Mouse (Mus musculus) olfactory bulb, adult 2 months (tissue): ENCODE results near the gene Ndufab1. TPM values are rescaled to one million over a fixed set of nuclear protein-coding genes. Genes with fewer than 3 reads are reported as not detected.

Experiments
- H3K27ac ChIP-seq: fragments of 200-500 bp; 2 replicates; pipeline ENCODE4 v1.5.1; 2012; ENCODE audit warnings: low read depth, low read length; ENCODE audit not compliant: insufficient read depth
- H3K4me1 ChIP-seq: fragments of 200-500 bp; 2 replicates; pipeline ENCODE4 v1.6.1; 2012; ENCODE audit warnings: low read length; ENCODE audit not compliant: control insufficient read depth, insufficient read depth
- H3K4me3 ChIP-seq: fragments of 200-500 bp; 2 replicates; pipeline ENCODE4 v1.5.1; 2012; ENCODE audit warnings: mild to moderate bottlenecking, low read depth, low read length, moderate library complexity; ENCODE audit not compliant: insufficient read depth
- CTCF ChIP-seq: fragments of 200-500 bp; IDR thresholded peaks from 2 replicates; pipeline ENCODE4 v1.5.1; 2012; ENCODE audit warnings: low read depth, mild to moderate bottlenecking, low read length, moderate library complexity; ENCODE audit not compliant: insufficient read depth
- POLR2A ChIP-seq: fragments of 200-500 bp; IDR thresholded peaks from 2 replicates; pipeline ENCODE4 v1.6.1; 2012; ENCODE audit warnings: mild to moderate bottlenecking, low read depth, low read length, moderate library complexity; ENCODE audit not compliant: insufficient read depth
- WGBS: fragments of 180-500 bp; shearing (Covaris S2); methylation state at CpG from one replicate; pipeline ENCODE4 v1.1.7; 2018; 5-methylcytosine and 5-hydroxymethylcytosine counted together
- polyA plus RNA-seq: library from polyadenylated mRNA; stranded (reverse); fragments of >200 nt; gene quantifications from 2 replicates; pipeline ENCODE4 v1.2.4, GENCODE M21; 2012; ENCODE audit warnings: low replicate concordance; ENCODE audit not compliant: missing spikeins, insufficient read depth, insufficient read length

Gene Ndufab1
- polyA plus RNA-seq, 1 experiment: not detected

DNA sequence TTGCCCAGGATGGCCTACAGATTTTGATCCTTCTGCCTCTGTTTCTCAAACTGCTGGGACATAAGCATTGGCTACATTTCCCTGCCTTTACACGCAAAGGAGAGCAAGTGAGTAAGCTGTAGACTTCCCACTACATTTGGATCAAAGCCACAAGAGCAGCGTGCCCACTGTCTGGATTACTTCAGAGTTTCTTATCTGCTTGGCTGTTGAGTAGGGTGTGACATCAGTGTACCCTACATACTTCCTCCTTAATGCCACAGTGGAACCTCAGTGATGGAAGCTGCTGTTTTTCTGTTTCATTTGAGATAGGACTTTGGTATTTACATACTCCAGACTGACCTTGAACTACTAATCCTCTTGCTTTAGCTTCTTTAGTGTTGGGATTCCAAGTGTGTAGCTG lies 54.9 kb downstream of the Ndufab1 start:
- no peak overlapping the region for H3K27ac ChIP-seq
- H3K4me3 ChIP-seq: no peak overlapping the region
- no peak for TF ChIP-seq POLR2A
- TF ChIP-seq CTCF: no peak
- 0 out of 2 replicates have a peak, but pooled peaks cover 3% of the 10 kb centered on the region for H3K4me1 ChIP-seq
- 91% methylated on average over 2 of the region's 2 CpGs for WGBS

- H3K4me1 ChIP-seq: 0 out of 2 replicates have a peak, but pooled peaks cover 3% of the 10 kb centered on the region
- no peak for TF ChIP-seq POLR2A
- TF ChIP-seq CTCF: no peak
- WGBS: 95% methylated on average over 1 of the region's 1 CpGs
- H3K4me3 ChIP-seq: no peak overlapping the region
- no peak overlapping the region for H3K27ac ChIP-seq
Measured at GRCm38 (mm10) chr7:122045711-122046110, 56.0 kb downstream of the Ndufab1 start.

DNA sequence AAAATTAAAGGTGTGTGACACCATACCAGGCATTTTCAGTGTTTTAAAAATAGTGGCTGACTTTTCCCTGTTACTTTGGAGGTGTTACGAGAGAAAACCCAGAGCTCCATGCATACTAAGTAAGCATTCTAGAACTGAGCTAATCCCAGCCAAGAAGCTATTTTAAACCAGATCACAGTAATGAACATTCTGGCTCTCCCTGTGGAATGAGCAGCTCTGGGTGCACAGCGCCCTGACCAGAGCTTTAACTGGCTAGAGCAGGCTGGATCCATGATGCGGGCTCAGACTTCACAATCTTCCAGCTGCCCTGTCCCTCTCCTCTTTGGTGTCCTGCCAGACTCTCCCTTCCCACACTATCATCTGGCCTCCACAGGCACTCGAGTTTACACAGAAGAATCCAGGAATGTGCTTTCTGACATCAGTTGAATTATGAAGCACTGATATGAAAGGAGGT lies 56.5 kb downstream of the Ndufab1 start:
- Histone ChIP-seq H3K4me1 (0 out of 2 replicates have a peak, but pooled peaks cover 3% of the 10 kb centered on the region), H3K27ac (no peak overlapping the region), H3K4me3 (no peak overlapping the region)
- WGBS: 58% methylated on average over 4 of the region's 4 CpGs
- TF ChIP-seq POLR2A (no peak), CTCF (no peak)

- no peak for TF ChIP-seq POLR2A
- no peak for TF ChIP-seq CTCF
- 93% methylated on average over 8 of the region's 8 CpGs for WGBS
Measured at GRCm38 (mm10) chr7:122044106-122044505, 57.6 kb downstream of the Ndufab1 start.

More at GRCm38 (mm10) chr7:122044106-122044505, 57.6 kb downstream of the Ndufab1 start:
- 0 out of 2 replicates have a peak, but pooled peaks cover 3% of the 10 kb centered on the region for H3K4me1 ChIP-seq
- H3K4me3 ChIP-seq: no peak overlapping the region
- H3K27ac ChIP-seq: no peak overlapping the region

Other genes with a start within 250 kb of the Ndufab1 start
- not detected in 2 replicates for gene Scnn1b, start 236.8 kb downstream of the Ndufab1 start, polyA plus RNA-seq
- not detected in 2 replicates for gene Cog7, start 120.2 kb downstream of the Ndufab1 start, polyA plus RNA-seq
- not detected in 2 replicates for gene Gga2, start 80.7 kb downstream of the Ndufab1 start, polyA plus RNA-seq
- gene Ubfd1, start 34.7 kb downstream of the Ndufab1 start, polyA plus RNA-seq: not detected in 2 replicates
- gene Ears2, start 34.6 kb downstream of the Ndufab1 start, polyA plus RNA-seq: not detected in 2 replicates
- not detected in 2 replicates for gene Palb2, start 31.1 kb upstream of the Ndufab1 start, polyA plus RNA-seq
- not detected in 2 replicates for gene Dctn5, start 31.2 kb upstream of the Ndufab1 start, polyA plus RNA-seq
- not detected in 2 replicates for gene Plk1, start 57.6 kb upstream of the Ndufab1 start, polyA plus RNA-seq
- gene Ern2, start 84.3 kb upstream of the Ndufab1 start, polyA plus RNA-seq: not detected in 2 replicates
- gene Chp2, start 117.6 kb upstream of the Ndufab1 start, polyA plus RNA-seq: not detected in 2 replicates
- 270 and 694 TPM in 2 replicates for gene Prkcb, start 186.9 kb upstream of the Ndufab1 start, polyA plus RNA-seq